Mouse (Mus musculus) cerebral cortex, adult 2 months (tissue): ENCODE data around the gene Tubb1.

Experiments used
- WGBS: fragments of 180-500 bp; shearing (Covaris S2); methylation state at CpG from one replicate; pipeline ENCODE4 v1.1.7; 2018; 5-methylcytosine and 5-hydroxymethylcytosine counted together

The Tubb1 gene

GRCm38 (mm10) chr2:174443046-174443445 is 7.4 kb upstream of the Tubb1 start:
- WGBS = 65% methylated on average over 2 of the region's 2 CpGs

- WGBS = 92% methylated on average over 7 of the region's 7 CpGs
Observed at GRCm38 (mm10) chr2:174444359-174444758, 6.1 kb upstream of the Tubb1 start.

DNA sequence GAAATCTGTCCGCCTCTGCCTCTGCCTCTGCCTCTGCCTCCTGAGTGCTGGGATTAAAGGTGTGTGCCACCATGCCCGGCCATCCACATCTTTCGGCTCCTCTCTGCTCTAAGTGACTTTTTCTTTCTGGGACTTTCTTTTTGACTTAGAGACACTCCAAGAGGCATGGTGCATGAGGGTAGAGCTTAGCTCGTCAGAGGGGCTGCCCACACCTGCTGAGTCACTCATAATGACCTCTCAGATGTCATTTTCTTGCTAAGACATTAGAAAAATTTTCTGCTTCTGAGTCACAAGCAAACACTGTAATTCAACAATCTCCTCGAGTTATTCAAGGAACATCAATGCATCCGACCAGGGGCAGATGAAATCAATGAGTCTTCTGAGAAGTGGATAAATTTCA is 5.5 kb upstream of the Tubb1 start:
- 86% methylated on average over 6 of the region's 6 CpGs for WGBS

DNA sequence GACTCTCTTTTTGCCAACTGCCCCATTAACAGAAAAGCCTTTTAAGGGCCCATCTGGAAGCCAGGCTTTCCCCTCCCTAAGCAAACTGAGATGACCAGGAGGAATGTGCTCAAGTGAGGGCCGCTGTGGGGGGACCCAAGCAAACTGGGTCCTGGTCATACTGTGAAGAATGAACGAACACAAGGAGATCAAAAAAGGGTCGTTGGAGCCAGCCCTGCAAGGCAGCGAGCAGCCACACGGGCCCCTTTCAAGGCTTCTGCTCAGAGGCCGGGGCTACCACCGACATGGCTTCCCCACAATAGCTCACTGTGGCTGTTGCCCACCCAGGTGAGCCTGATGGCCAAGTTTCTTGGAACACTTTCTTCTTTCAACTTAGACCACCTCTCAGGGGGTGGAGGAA is 4.0 kb upstream of the Tubb1 start:
- WGBS = 61% methylated on average over 7 of the region's 7 CpGs

- WGBS = 81% methylated on average over 8 of the region's 8 CpGs
Observed at GRCm38 (mm10) chr2:174446905-174447304, 3.6 kb upstream of the Tubb1 start.

- 83% methylated on average over 4 of the region's 4 CpGs for WGBS
Observed at GRCm38 (mm10) chr2:174448405-174448804, 2.1 kb upstream of the Tubb1 start.

GRCm38 (mm10) chr2:174453681-174454080 is 3.2 kb downstream of the Tubb1 start:
- WGBS = 79% methylated on average over 7 of the region's 7 CpGs

GRCm38 (mm10) chr2:174459365-174459764 is 8.9 kb downstream of the Tubb1 start:
- WGBS = 49% methylated on average over 2 of the region's 2 CpGs

GRCm38 (mm10) chr2:174463370-174463769 is 12.9 kb downstream of the Tubb1 start:
- WGBS = 35% methylated on average over 10 of the region's 10 CpGs

DNA sequence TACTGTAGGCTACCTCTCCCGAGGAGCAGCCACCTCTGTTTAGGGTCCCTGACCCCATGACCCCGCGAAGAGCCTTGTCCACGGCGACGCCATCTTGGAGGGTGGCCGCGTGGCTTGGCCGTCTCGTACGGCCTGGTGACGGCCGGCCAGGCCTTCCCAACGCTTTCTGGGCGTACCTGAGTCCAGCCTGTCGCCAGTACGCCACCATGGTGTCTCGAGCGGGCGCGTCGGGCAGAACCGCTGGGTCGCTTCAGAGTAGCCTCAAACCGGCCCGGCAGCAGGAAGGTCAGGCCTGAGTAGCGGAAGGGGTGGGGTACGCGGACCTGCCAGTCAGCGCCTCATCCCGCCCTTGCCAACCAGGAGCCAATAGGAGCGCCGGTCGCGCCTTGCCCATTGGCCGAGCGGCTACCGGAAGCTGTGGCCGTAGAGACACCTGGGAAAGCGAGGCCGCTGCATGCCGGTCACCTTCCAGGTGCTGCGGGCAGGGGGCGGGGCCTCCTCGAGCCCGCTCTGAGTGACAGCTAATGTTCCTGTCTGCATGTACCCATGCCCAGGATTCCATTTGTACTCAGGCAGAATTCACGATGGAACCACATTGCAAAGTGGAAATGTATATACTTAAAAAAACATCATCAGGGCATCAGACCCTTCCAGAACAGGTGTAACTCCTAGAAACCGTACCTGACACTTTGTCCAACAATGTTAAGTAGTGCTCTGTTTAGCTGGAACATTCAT is 13.5 kb downstream of the Tubb1 start, which contains the start of gene Atp5e:
Atp5e (minus strand) TSS at position 317 of the 735 bp plus-strand sequence.
- WGBS = 2% methylated on average over 48 of the region's 48 CpGs

- WGBS = 85% methylated on average over 4 of the region's 4 CpGs
Observed at GRCm38 (mm10) chr2:174470333-174470732, 19.8 kb downstream of the Tubb1 start.

DNA sequence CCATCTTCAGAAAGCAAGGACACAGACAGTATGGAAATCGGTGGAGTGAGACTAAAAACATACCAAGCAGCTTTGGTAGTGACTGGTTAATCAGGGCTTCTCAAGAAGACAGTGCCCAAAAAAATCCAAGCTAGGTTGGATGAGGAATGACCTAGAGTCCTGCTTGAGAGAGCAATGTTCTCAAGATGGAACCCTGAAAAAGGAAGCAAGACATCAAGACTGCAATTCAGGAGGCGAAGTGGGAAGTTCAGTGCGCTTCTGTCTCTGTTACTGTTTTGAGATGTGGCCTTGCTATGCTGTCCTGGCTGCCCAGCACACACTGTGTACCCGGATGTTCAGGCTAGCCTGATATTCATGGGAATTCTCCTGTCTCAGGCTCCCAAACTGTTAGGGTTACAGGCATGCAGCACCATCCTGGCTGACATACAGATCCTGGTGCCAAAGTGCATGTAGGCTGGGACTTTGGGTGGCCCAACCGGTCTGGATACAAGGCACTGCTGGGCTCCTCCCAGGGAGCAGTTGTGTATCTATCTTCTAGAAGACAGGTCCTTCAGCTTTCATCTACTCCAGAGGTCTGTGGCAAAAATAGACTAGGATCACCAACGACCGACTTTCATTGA is 20.4 kb downstream of the Tubb1 start:
- WGBS = 93% methylated on average over 7 of the region's 7 CpGs

DNA sequence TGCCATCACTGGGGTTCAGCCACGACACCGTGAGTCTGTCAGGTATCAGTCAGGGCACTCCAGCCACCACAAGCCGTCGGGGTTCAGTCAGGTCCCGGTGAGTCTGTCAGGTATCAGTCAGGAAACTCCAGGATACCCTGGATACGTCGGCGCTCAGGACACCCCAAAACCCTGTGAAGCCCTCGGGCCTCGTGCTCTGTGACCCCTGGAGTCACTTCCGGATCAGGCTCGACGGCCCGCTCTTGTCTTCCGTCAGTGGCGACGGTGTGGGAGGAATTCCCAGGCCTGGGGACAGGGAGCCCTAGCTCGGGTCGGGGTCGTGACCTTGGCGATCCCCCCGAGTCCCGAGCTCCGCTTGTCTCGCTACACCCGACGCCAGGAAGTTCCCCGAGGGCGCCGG is 21.9 kb downstream of the Tubb1 start:
- WGBS = 7% methylated on average over 30 of the region's 30 CpGs

DNA sequence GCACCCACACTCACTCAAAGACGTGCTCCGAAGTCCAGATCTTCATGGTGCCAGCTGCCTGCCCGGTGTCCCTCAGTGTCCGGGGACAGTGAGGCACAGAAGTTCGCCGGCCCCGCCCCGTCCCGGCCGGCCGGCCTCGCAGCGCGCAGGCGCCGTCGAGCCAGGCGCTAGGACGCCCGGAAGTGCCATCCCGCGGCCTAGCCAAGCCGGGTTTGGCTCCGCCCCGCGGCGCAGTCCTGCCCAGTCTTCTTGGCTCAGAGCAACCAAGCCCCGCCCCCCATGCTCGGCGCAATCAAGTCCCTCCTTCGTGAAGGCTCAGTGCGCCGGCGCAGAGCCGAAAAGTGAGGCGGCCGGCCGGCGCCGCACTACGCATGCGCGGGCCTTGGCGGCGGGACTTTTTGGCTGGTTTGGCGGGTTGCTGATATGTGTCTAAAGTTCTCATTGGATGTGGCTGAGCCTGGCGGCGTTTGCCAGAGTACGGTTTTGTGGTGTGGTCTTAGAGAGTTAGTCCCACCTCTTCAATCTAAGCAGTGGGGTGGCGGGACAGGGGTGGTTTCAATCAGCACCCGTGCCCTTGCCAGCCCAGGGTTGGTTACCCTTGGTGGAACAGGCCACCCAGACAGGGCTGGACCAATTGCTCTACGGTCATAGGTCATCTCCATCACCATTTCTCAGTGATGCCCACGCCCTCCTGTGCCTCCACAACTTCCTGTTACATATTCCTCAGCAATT is 22.5 kb downstream of the Tubb1 start, which contains the start of gene Prelid3b:
Prelid3b (minus strand) TSS at position 264 of the 732 bp plus-strand sequence.
- under 1% methylated on average over 53 of the region's 53 CpGs for WGBS

DNA sequence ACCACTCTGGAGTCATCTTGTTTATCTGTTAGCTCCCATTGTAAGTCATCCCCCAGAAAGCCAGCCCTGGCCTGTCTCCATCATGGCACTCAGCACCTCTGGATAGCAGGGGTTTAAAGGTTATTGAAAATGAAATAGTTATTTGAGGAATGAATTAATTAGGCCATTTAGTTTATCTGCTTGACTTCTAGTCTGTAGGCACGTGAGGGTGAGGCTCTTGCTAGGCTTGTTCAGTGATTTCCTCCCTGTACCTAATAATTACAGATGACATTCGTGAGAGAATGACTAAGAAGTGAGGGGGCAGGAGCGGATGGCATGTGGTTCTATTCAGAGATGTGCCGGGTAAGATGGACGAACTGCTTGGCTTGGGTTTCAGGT is 23.0 kb downstream of the Tubb1 start:
- 64% methylated on average over 5 of the region's 5 CpGs for WGBS

GRCm38 (mm10) chr2:174477543-174478319 is 27.2 kb downstream of the Tubb1 start:
- WGBS = 86% methylated on average over 3 of the region's 3 CpGs

DNA sequence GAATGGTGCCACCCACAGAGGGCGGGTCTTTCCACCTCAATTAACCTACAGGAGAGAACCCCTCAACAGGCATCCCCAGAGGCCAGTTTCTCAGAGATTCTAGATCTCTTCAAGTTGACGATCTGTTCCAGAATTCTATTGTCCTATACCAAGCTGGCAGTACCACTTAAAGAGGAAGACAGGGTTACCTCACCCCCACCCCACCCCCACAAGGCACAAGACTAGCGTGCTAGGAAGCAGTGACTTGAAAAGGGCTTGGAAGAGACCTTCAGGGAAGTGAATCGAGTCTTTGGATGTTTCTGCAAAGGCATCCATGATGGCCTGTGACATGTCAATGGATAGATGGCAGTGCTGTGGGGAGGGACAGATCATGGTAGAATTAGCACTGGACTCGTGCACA is 28.3 kb downstream of the Tubb1 start:
- 66% methylated on average over 5 of the region's 5 CpGs for WGBS

GRCm38 (mm10) chr2:174487005-174487404 is 36.5 kb downstream of the Tubb1 start:
- 91% methylated on average over 5 of the region's 5 CpGs for WGBS

GRCm38 (mm10) chr2:174492858-174493257 is 42.4 kb downstream of the Tubb1 start:
- 54% methylated on average over 2 of the region's 2 CpGs for WGBS

DNA sequence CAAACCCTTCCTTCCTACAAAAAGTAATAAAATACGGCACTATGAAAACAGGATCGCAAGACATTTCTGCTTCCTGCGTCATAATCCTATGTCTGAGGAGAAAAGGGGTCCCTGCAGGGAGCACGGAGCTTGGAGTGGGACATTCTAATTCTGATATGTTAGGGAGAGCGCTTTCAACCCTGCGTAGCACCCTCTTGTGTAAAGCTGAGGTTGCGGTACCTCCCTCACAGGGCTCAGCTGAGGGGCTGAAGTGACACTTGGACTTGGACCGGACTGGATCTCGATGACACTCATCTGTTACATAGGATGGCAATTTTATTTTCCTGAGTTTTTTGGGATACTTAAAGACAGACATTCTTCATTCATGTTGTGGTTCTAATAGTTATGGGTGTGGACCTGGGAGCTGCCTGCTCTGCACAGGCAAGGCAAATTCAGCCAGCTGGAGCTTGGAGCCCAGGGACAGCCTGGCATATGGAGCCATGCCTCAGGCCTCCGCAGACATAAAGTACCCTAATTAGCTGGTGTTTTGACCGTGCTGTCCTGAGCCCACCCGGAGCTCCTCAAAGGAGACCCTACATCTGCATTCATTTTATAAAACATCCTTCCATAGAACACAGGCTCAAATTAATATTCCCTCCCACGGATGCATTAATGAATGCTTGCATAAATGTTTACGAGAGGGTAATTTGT is 50.5 kb downstream of the Tubb1 start:
- 79% methylated on average over 14 of the region's 14 CpGs for WGBS

DNA sequence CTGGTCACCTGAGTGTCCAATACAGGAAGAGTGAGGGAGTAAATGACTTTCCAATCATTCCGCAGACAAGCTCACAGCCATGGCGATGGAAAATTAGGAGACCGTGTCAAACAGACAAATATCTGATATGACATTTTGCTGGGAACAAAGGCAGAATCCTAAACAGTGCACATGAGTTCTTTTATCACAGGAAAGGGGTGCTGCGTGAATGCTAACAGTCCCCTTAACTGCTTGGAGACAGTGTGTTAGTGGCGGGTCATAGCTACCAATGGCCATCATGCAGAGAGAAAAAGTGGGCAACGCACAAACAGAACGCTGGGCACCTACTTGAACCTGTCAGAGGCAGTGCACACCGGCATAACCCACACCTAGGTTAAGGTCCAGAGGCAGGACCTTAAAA is 51.0 kb downstream of the Tubb1 start:
- 92% methylated on average over 8 of the region's 8 CpGs for WGBS
